Mouse (Mus musculus) liver, adult 2 months (tissue): Measurements from ENCODE around the gene Sco1.

Source experiments
- CTCF ChIP-seq: fragments of 200-500 bp; IDR thresholded peaks from 2 replicates; pipeline ENCODE4 v1.5.1; 2011; ENCODE audit warnings: low read depth, low read length, control low read depth
- POLR2A ChIP-seq: fragments of 200-500 bp; IDR thresholded peaks from 2 replicates; pipeline ENCODE4 v1.6.1; 2011; ENCODE audit warnings: low read length, control low read depth; ENCODE audit not compliant: insufficient read depth; ENCODE audit errors: extremely low read depth

GRCm38 (mm10) chr11:67100169-67100568, 47.7 kb downstream of the Sco1 start:
- TF ChIP-seq POLR2A: no peak
- no peak for TF ChIP-seq CTCF
